Mouse (Mus musculus): ENCODE results near the gene Rnf215. TPM values are rescaled to one million over a fixed set of nuclear protein-coding genes. Genes with fewer than 3 reads are reported as not detected.

The Rnf215 gene
- polyA plus RNA-seq (2015; fragmentation: Nextera tagmentation; extraction: Ambion mirVana): 15.5 and 15.6 TPM in 2 replicates

DNA sequence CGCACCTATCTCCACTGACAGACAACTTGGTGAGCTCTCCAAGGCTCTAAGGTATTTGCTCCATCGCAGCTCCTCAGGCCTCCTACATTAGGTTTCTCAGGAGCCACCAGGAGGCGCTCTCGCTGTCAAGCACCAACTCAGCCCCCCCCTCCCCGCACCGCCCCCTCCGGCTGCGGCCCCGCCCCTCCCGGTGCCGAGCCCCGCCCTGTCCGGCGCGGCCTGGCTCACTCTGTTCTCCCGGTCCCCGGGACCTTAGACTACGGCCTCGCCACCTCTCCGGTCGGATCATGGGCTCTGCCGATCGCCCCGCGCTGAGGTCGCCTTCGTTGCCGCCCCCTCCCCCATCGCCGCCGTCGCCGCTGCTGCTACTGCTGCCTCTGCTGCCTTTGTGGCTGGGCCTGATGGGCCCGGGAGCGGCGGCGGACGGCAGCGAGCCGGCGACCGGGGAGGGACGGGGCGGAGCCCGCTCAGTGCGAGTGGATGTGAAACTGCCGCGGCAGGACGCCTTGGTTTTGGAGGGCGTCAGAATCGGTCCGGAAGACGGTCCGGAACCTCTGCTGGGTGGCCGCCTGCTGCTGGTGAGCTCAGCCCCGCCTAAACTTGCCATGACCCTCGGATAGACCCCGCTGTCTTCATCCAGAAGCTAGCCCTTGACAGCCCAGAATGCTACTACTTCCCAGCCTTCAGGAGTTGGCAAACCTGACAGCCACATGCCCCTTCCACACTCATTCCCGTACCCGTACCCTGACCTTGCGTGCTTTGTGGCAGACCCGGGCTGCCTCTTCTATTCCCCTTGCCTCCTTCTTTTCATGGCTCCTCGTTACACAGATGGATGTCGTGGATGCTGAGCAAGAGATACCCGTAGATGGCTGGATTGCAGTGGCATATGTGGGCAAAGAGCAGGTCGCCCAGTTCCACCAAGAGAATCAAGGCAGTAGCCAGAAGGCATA is at the start of gene Rnf215:
Rnf215 (plus strand) TSS at position 217 of the 950 bp plus-strand sequence.
- peak; percentile 75 for TF ChIP-seq CTCF (IDR thresholded peaks at IDR 0.05; ENCODE audit: low read depth)
- WGBS: 2% methylated on average over 61 of the region's 66 CpGs
- Histone ChIP-seq H3K36me3 (ENCODE audit: control insufficient read depth, insufficient read depth) (peaks cover 28% of the 10 kb centered on the region), H3K9me3 (ENCODE audit: control insufficient read depth) (no peaks in the 10 kb centered on the region), H3K27ac (ENCODE audit: low read depth, low read length) (peak within 1 kb of the TSS; percentile 87), H3K4me1 (replicated peaks; ENCODE audit: control insufficient read depth, insufficient read depth, low read length) (peaks cover 6% of the 10 kb centered on the region; the same call in 1 of the 2 replicates), H3K4me3 (ENCODE audit: low read depth, low read length) (peak within 1 kb of the TSS; percentile 88), H3K27me3 (replicated peaks; ENCODE audit: control insufficient read depth, insufficient read depth, low read length) (no peaks in the 10 kb centered on the region), H3K4me2 (replicated peaks; ENCODE audit: low read depth) (peak within 1 kb of the TSS; percentile 71), H3K9ac (ENCODE audit: low read depth, low read length) (peak within 1 kb of the TSS; percentile 91)
- ATAC-seq: peak; percentile 91

DNA sequence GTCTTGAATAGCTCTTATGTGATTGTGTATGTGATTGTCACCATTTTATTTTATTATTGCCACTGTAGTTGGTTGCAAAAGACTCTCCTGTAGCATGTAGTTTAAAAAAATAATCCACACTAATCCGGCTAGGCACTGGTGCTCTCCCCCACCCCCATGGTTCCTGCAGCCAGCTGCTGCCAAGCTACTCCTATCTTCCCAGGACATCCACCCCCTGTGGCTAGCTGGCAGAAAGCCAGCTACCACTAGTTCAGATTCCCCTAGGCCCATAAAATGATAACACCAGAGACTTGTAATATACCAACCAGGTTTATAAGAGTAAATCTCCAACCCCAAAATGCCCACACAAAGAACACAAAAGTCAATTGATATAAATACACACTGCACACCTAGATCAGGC is 48.8 kb upstream of the Rnf215 start:
- 70% methylated on average over 1 of the region's 1 CpGs for WGBS

GRCm38 (mm10) chr11:4087267-4087666 is 47.7 kb upstream of the Rnf215 start:
- H3K4me3 ChIP-seq (ENCODE audit: low read depth, low read length): no peak overlapping the region
- ATAC-seq: no peak
- H3K9ac ChIP-seq (ENCODE audit: low read depth, low read length): no peak overlapping the region
- H3K27ac ChIP-seq (ENCODE audit: low read depth, low read length): no peak overlapping the region
- H3K4me1 ChIP-seq (replicated peaks; ENCODE audit: control insufficient read depth, insufficient read depth, low read length): no peaks in the 10 kb centered on the region
- 61% methylated on average over 2 of the region's 2 CpGs for WGBS
- H3K36me3 ChIP-seq (ENCODE audit: control insufficient read depth, insufficient read depth): peaks cover 16% of the 10 kb centered on the region
- no peak overlapping the region for H3K4me2 ChIP-seq (replicated peaks; ENCODE audit: low read depth)
- H3K9me3 ChIP-seq (ENCODE audit: control insufficient read depth): 0 out of 2 replicates have a peak, but pooled peaks cover 6% of the 10 kb centered on the region
- no peak for TF ChIP-seq CTCF (IDR thresholded peaks at IDR 0.05; ENCODE audit: low read depth)
- H3K27me3 ChIP-seq (replicated peaks; ENCODE audit: control insufficient read depth, insufficient read depth, low read length): no peaks in the 10 kb centered on the region

More for the DNA sequence above, 48.8 kb upstream of the Rnf215 start:
- 0 out of 2 replicates have a peak, but pooled peaks cover 5% of the 10 kb centered on the region for H3K9me3 ChIP-seq (ENCODE audit: control insufficient read depth)
- H3K4me1 ChIP-seq (replicated peaks; ENCODE audit: control insufficient read depth, insufficient read depth, low read length): no peaks in the 10 kb centered on the region
- H3K9ac ChIP-seq (ENCODE audit: low read depth, low read length): no peak overlapping the region
- ATAC-seq: no peak
- no peak overlapping the region for H3K27ac ChIP-seq (ENCODE audit: low read depth, low read length)
- H3K36me3 ChIP-seq (ENCODE audit: control insufficient read depth, insufficient read depth): peaks cover 6% of the 10 kb centered on the region
- H3K4me2 ChIP-seq (replicated peaks; ENCODE audit: low read depth): no peak overlapping the region
- H3K27me3 ChIP-seq (replicated peaks; ENCODE audit: control insufficient read depth, insufficient read depth, low read length): no peaks in the 10 kb centered on the region
- TF ChIP-seq CTCF (IDR thresholded peaks at IDR 0.05; ENCODE audit: low read depth): no peak
- H3K4me3 ChIP-seq (ENCODE audit: low read depth, low read length): no peak overlapping the region

GRCm38 (mm10) chr11:4093459-4094377 is 41.3 kb upstream of the Rnf215 start:
- WGBS: 48% methylated on average over 18 of the region's 18 CpGs
- H3K9ac ChIP-seq (ENCODE audit: low read depth, low read length): 0 out of 2 replicates have a peak overlapping the region, but pooled peaks have one; percentile 31
- peak overlapping the region; percentile 82 for H3K4me2 ChIP-seq (replicated peaks; ENCODE audit: low read depth)
- no peak for TF ChIP-seq CTCF (IDR thresholded peaks at IDR 0.05; ENCODE audit: low read depth)
- H3K27me3 ChIP-seq (replicated peaks; ENCODE audit: control insufficient read depth, insufficient read depth, low read length): no peaks in the 10 kb centered on the region
- H3K4me1 ChIP-seq (replicated peaks; ENCODE audit: control insufficient read depth, insufficient read depth, low read length): peaks cover 13% of the 10 kb centered on the region; the same call in 1 of the 2 replicates
- H3K4me3 ChIP-seq (ENCODE audit: low read depth, low read length): peak overlapping the region; percentile 48
- peak; percentile 24 for ATAC-seq
- H3K36me3 ChIP-seq (ENCODE audit: control insufficient read depth, insufficient read depth): peaks cover 18% of the 10 kb centered on the region
- 0 out of 2 replicates have a peak, but pooled peaks cover 6% of the 10 kb centered on the region for H3K9me3 ChIP-seq (ENCODE audit: control insufficient read depth)
- peak overlapping the region; percentile 86 for H3K27ac ChIP-seq (ENCODE audit: low read depth, low read length)

DNA sequence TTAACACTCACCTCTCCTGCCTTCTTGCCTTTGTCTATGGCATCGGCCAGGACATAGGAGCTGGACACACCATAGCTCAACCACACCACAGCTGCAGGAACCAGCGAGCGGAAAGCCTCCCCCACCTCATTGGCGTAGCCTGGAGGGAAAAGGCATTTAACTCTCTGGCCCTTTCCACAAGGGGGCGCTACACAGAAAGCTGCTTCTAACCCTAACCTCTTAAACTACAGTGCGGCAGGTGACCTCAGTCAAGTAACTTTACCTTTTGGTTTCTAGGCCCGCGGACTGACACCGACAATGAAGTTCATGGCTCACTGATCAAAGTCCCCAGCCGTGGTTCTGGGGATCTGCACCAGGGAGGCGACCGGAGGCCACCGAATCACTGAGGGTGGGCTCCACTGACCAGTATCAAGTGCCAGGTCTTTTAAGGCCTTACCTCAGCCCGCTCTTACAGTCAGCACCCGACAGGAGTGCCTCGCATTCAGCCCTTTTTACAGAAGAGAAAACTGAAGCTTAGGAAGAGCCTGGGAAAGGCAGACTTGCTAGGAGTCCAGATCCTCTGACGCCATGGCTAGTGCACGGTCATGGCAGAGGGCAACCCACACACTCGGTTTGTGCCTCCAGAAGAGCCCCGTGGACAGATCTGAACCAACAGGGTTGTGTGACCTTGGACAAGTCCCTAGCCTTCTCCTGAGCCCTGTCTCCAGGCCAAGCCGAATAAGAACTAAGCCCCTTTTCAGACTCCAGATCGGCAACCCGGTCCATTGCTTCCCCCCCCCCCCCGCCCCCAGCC is 40.4 kb upstream of the Rnf215 start:
- Histone ChIP-seq H3K27ac (ENCODE audit: low read depth, low read length) (peak overlapping the region; percentile 86), H3K4me3 (ENCODE audit: low read depth, low read length) (peak overlapping the region; percentile 48), H3K4me2 (replicated peaks; ENCODE audit: low read depth) (peak overlapping the region; percentile 82), H3K27me3 (replicated peaks; ENCODE audit: control insufficient read depth, insufficient read depth, low read length) (no peaks in the 10 kb centered on the region), H3K9me3 (ENCODE audit: control insufficient read depth) (0 out of 2 replicates have a peak, but pooled peaks cover 6% of the 10 kb centered on the region), H3K9ac (ENCODE audit: low read depth, low read length) (peak overlapping the region; percentile 44), H3K36me3 (ENCODE audit: control insufficient read depth, insufficient read depth) (peaks cover 18% of the 10 kb centered on the region), H3K4me1 (replicated peaks; ENCODE audit: control insufficient read depth, insufficient read depth, low read length) (peaks cover 13% of the 10 kb centered on the region; the same call in 1 of the 2 replicates)
- WGBS: 6% methylated on average over 24 of the region's 24 CpGs
- peak; percentile 91 for TF ChIP-seq CTCF (IDR thresholded peaks at IDR 0.05; ENCODE audit: low read depth)
- ATAC-seq: peak; percentile 34

Measured in intestine, postnatal 0 days (tissue).